Mouse (Mus musculus) small intestine, adult 2 months (tissue): ENCODE measurements around the gene St6gal2. TPM values are rescaled to one million over a fixed set of nuclear protein-coding genes. Genes with fewer than 3 reads are reported as not detected.

Source experiments
- H3K27ac ChIP-seq: fragments of 200-500 bp; 2 replicates; pipeline ENCODE4 v1.5.1; 2012; ENCODE audit warnings: low read depth, low read length, control low read depth, inconsistent platforms; ENCODE audit not compliant: insufficient read depth
- H3K27me3 ChIP-seq: fragments of 200-500 bp; 2 replicates; pipeline ENCODE4 v1.6.1; 2012; ENCODE audit warnings: mild to moderate bottlenecking, moderate library complexity, low read length, inconsistent platforms; ENCODE audit not compliant: control insufficient read depth, insufficient read depth
- H3K36me3 ChIP-seq: fragments of 200-500 bp; 2 replicates; pipeline ENCODE4 v1.6.1; 2012; ENCODE audit warnings: mild to moderate bottlenecking, low read length, control low read depth, inconsistent platforms; ENCODE audit not compliant: control insufficient read depth, insufficient read depth
- H3K4me1 ChIP-seq: fragments of 200-500 bp; 2 replicates; pipeline ENCODE4 v1.6.1; 2012; ENCODE audit warnings: low read length, inconsistent platforms, mixed read lengths; ENCODE audit not compliant: control insufficient read depth, insufficient read depth, insufficient read length
- H3K4me3 ChIP-seq: fragments of 200-500 bp; 2 replicates; pipeline ENCODE4 v1.5.1; 2012; ENCODE audit warnings: low read depth, mild to moderate bottlenecking, control low read depth, inconsistent platforms, low read length, moderate library complexity
- CTCF ChIP-seq: fragments of 200-500 bp; IDR thresholded peaks from 2 replicates; pipeline ENCODE4 v1.5.1; 2012; ENCODE audit warnings: low read depth, mild to moderate bottlenecking, control low read depth, inconsistent platforms, low read length, moderate library complexity, mixed read lengths; ENCODE audit not compliant: insufficient replicate concordance, insufficient read length; ENCODE audit errors: extremely low read depth
- POLR2A ChIP-seq: fragments of 200-500 bp; IDR thresholded peaks from 2 replicates; pipeline ENCODE4 v1.6.1; 2012; ENCODE audit warnings: low read depth, mild to moderate bottlenecking, control low read depth, inconsistent platforms, low read length, moderate library complexity
- WGBS: fragments of 180-500 bp; shearing (Covaris S2); methylation state at CpG from one replicate; pipeline ENCODE4 v1.1.7; 2018; 5-methylcytosine and 5-hydroxymethylcytosine counted together
- polyA plus RNA-seq: library from polyadenylated mRNA; depleted of rRNA; stranded (reverse); fragments of >200 nt; gene quantifications from 2 replicates; pipeline ENCODE4 v1.2.3, GENCODE M21; 2012; rRNA removed

St6gal2 gene
- 0.03 and 0.17 TPM in 2 replicates for polyA plus RNA-seq

- Histone ChIP-seq H3K27me3 (peaks cover 12% of the 10 kb centered on the region; the same call in 1 of the 2 replicates), H3K36me3 (no peaks in the 10 kb centered on the region), H3K4me1 (no peaks in the 10 kb centered on the region), H3K27ac (no peak within 1 kb of the TSS), H3K4me3 (peak within 1 kb of the TSS; percentile 18)
- TF ChIP-seq CTCF, result no peak
- no peak for TF ChIP-seq POLR2A
- 4% methylated on average over 84 of the region's 84 CpGs for WGBS
Measured at GRCm38 (mm10) chr17:55445250-55446184, at the start of gene St6gal2. St6gal2 (plus strand) TSS chr17:55445382.

GRCm38 (mm10) chr17:55406043-55406442 lies 39.1 kb upstream of the St6gal2 start:
- 82% methylated on average over 2 of the region's 2 CpGs for WGBS
- H3K27ac ChIP-seq, result no peak overlapping the region
- H3K4me1 ChIP-seq, result no peaks in the 10 kb centered on the region
- no peak for TF ChIP-seq CTCF
- TF ChIP-seq POLR2A, result no peak
- H3K4me3 ChIP-seq, result no peak overlapping the region
- H3K36me3 ChIP-seq, result no peaks in the 10 kb centered on the region
- H3K27me3 ChIP-seq, result no peaks in the 10 kb centered on the region

GRCm38 (mm10) chr17:55416519-55416918 lies 28.7 kb upstream of the St6gal2 start:
- no peaks in the 10 kb centered on the region for H3K27me3 ChIP-seq
- WGBS, result 71% methylated on average over 2 of the region's 2 CpGs
- TF ChIP-seq CTCF (no peak), POLR2A (no peak)
- no peak overlapping the region for H3K4me3 ChIP-seq
- H3K4me1 ChIP-seq, result no peaks in the 10 kb centered on the region
- no peaks in the 10 kb centered on the region for H3K36me3 ChIP-seq
- H3K27ac ChIP-seq, result no peak overlapping the region

GRCm38 (mm10) chr17:55446185-55446527 lies 974 bp downstream of the St6gal2 start:
- H3K4me3 ChIP-seq, result no peak overlapping the region
- H3K36me3 ChIP-seq, result no peaks in the 10 kb centered on the region
- H3K27ac ChIP-seq, result no peak overlapping the region
- TF ChIP-seq POLR2A (no peak), CTCF (no peak)
- WGBS, result 6% methylated on average over 6 of the region's 6 CpGs
- H3K4me1 ChIP-seq, result no peaks in the 10 kb centered on the region
- peaks cover 12% of the 10 kb centered on the region; the same call in 1 of the 2 replicates for H3K27me3 ChIP-seq

- peaks cover 12% of the 10 kb centered on the region; the same call in 1 of the 2 replicates for H3K27me3 ChIP-seq
- TF ChIP-seq POLR2A, result no peak
- no peak for TF ChIP-seq CTCF
- WGBS, result 34% methylated on average over 4 of the region's 4 CpGs
- no peaks in the 10 kb centered on the region for H3K36me3 ChIP-seq
- H3K4me3 ChIP-seq, result no peak overlapping the region
- no peak overlapping the region for H3K27ac ChIP-seq
- H3K4me1 ChIP-seq, result no peaks in the 10 kb centered on the region
Measured at GRCm38 (mm10) chr17:55446698-55447097, 1.5 kb downstream of the St6gal2 start.

- Histone ChIP-seq H3K36me3 (no peaks in the 10 kb centered on the region), H3K27me3 (0 out of 2 replicates have a peak, but pooled peaks cover 1% of the 10 kb centered on the region), H3K27ac (no peak overlapping the region), H3K4me1 (no peaks in the 10 kb centered on the region), H3K4me3 (no peak overlapping the region)
- TF ChIP-seq CTCF, result no peak
- 30% methylated on average over 2 of the region's 2 CpGs for WGBS
Measured at GRCm38 (mm10) chr17:55450943-55451342, 5.8 kb downstream of the St6gal2 start.

- no peak overlapping the region for H3K4me3 ChIP-seq
- 50% methylated on average over 3 of the region's 3 CpGs for WGBS
- H3K36me3 ChIP-seq, result no peaks in the 10 kb centered on the region
- no peaks in the 10 kb centered on the region for H3K4me1 ChIP-seq
- TF ChIP-seq POLR2A (no peak), CTCF (no peak)
- H3K27me3 ChIP-seq, result no peaks in the 10 kb centered on the region
- H3K27ac ChIP-seq, result no peak overlapping the region
Measured at GRCm38 (mm10) chr17:55454487-55454886, 9.3 kb downstream of the St6gal2 start.
